Mouse (Mus musculus) intestine, embryonic 16.5 days (tissue): ENCODE data around the gene 2610044O15Rik8. TPM values are rescaled to one million over a fixed set of nuclear protein-coding genes. Genes with fewer than 3 reads are reported as not detected.
A peak's percentile ranks its signal among the peaks of the same experiment; 100 is the strongest.
"Not testable (repeated sequence)": the region's sequence is repeated elsewhere in the genome, so short reads cannot be mapped to it uniquely, and the experiment has no call there.

Experiments
- ATAC-seq: fragments of 200-750 bp; cut with Nextera tagmentation; 2 replicates; pipeline ENCODE4 v1.8.0; 2017; ENCODE audit warnings: moderate TSS enrichment, moderate library complexity
- H3K27ac ChIP-seq: fragments of 300-500 bp; sonication (generic); 2 replicates; pipeline ENCODE4 v1.5.1; 2014; ENCODE audit warnings: mild to moderate bottlenecking, low read length
- H3K27me3 ChIP-seq: fragments of 300-500 bp; sonication (generic); replicated peaks from 2 replicates; pipeline ENCODE4 v1.6.1; 2014; ENCODE audit warnings: low read length, control low read depth, mixed read lengths; ENCODE audit not compliant: control insufficient read depth, insufficient read depth
- H3K36me3 ChIP-seq: fragments of 300-500 bp; sonication (generic); 2 replicates; pipeline ENCODE4 v1.6.1; 2014; ENCODE audit warnings: low read length, control low read depth; ENCODE audit not compliant: control insufficient read depth, insufficient read depth
- H3K4me1 ChIP-seq: fragments of 300-500 bp; sonication (generic); 2 replicates; pipeline ENCODE4 v1.6.1; 2014; ENCODE audit warnings: low read length, control low read depth, mixed read lengths; ENCODE audit not compliant: control insufficient read depth, insufficient read depth
- H3K4me2 ChIP-seq: fragments of 300-500 bp; sonication (generic); 2 replicates; pipeline ENCODE4 v1.6.1; 2014; ENCODE audit warnings: low read depth, low read length, control low read depth
- H3K4me3 ChIP-seq: fragments of 300-500 bp; sonication (generic); 2 replicates; pipeline ENCODE4 v1.5.1; 2014; ENCODE audit warnings: mild to moderate bottlenecking, low read length
- H3K9ac ChIP-seq: fragments of 300-500 bp; sonication (generic); 2 replicates; pipeline ENCODE4 v1.6.1; 2014; ENCODE audit warnings: low read depth, low read length
- H3K9me3 ChIP-seq: fragments of 300-500 bp; sonication (generic); 2 replicates; pipeline ENCODE4 v1.6.1; 2016; ENCODE audit warnings: low read length, control low read depth; ENCODE audit not compliant: control insufficient read depth
- WGBS: fragments of 180-500 bp; shearing (Covaris S2); extraction: QIAGEN DNeasy Blood & Tissue Kit; methylation state at CpG from one replicate; pipeline ENCODE4 v1.1.7; 2014; 5-methylcytosine and 5-hydroxymethylcytosine counted together
- polyA plus RNA-seq: library from polyadenylated mRNA; unstranded; fragments of >200 nt; fragmentation: Nextera tagmentation; extraction: Ambion mirVana; gene quantifications from 2 replicates; pipeline ENCODE4 v1.2.1, GENCODE M21; 2015

2610044O15Rik8 gene
- 14.0 and 14.5 TPM in 2 replicates for polyA plus RNA-seq

- peak within 1 kb of the TSS; percentile 62 for H3K4me2 ChIP-seq
- H3K36me3 ChIP-seq, result no peaks in the 10 kb centered on the region
- peak within 1 kb of the TSS; percentile 70 for H3K4me3 ChIP-seq
- H3K9me3 ChIP-seq, result no peaks in the 10 kb centered on the region
- peak within 1 kb of the TSS; percentile 98 for H3K27ac ChIP-seq
- H3K4me1 ChIP-seq, result peaks cover 6% of the 10 kb centered on the region; the same call in 1 of the 2 replicates
- peak within 1 kb of the TSS; percentile 82 for H3K9ac ChIP-seq
- H3K27me3 ChIP-seq, result no peaks in the 10 kb centered on the region
- under 1% methylated on average over 18 of the region's 18 CpGs for WGBS
- ATAC-seq, result peak; percentile 100
Observed at GRCm38 (mm10) chr8:129234027-129234733, at the start of gene 2610044O15Rik8. TSS of gene 2610044O15Rik8 (minus strand) at chr8:129234406.

- Histone ChIP-seq H3K9me3 (peaks cover 20% of the 10 kb centered on the region), H3K36me3 (peaks cover 22% of the 10 kb centered on the region), H3K4me1 (no peaks in the 10 kb centered on the region), H3K4me3 (no peak overlapping the region), H3K9ac (no peak overlapping the region), H3K27ac (no peak overlapping the region), H3K4me2 (no peak overlapping the region), H3K27me3 (no peaks in the 10 kb centered on the region)
- 77% methylated on average over 1 of the region's 1 CpGs for WGBS
- no peak for ATAC-seq
Observed at GRCm38 (mm10) chr8:129265918-129266317, 31.7 kb upstream of the 2610044O15Rik8 start.

GRCm38 (mm10) chr8:129264296-129264695, 30.1 kb upstream of the 2610044O15Rik8 start:
- no peak for ATAC-seq
- H3K4me2 ChIP-seq, result peak overlapping the region; percentile 46
- H3K4me1 ChIP-seq, result no peaks in the 10 kb centered on the region
- H3K9me3 ChIP-seq, result peaks cover 17% of the 10 kb centered on the region
- 73% methylated on average over 2 of the region's 2 CpGs for WGBS
- H3K27ac ChIP-seq, result no peak overlapping the region
- H3K36me3 ChIP-seq, result peaks cover 17% of the 10 kb centered on the region
- no peaks in the 10 kb centered on the region for H3K27me3 ChIP-seq
- H3K4me3 ChIP-seq, result peak overlapping the region; percentile 62; the same call in 1 of the 2 replicates
- no peak overlapping the region for H3K9ac ChIP-seq

- H3K4me2 ChIP-seq, result peak overlapping the region; percentile 60
- H3K27me3 ChIP-seq, H3K27ac ChIP-seq, H3K4me1 ChIP-seq: not testable (repeated sequence)
- H3K9me3 ChIP-seq, result peaks cover 14% of the 10 kb centered on the region
- H3K9ac ChIP-seq, result peak overlapping the region; percentile 59
- peak overlapping the region; percentile 62 for H3K4me3 ChIP-seq
- under 1% methylated on average over 23 of the region's 24 CpGs for WGBS
- peaks cover 12% of the 10 kb centered on the region for H3K36me3 ChIP-seq
- peak; percentile 99 for ATAC-seq
Observed at GRCm38 (mm10) chr8:129263211-129263927, 29.2 kb upstream of the 2610044O15Rik8 start.

- peak overlapping the region; percentile 70 for H3K4me3 ChIP-seq
- peaks cover 6% of the 10 kb centered on the region; the same call in 1 of the 2 replicates for H3K4me1 ChIP-seq
- ATAC-seq, result no peak; the same call in 1 of the 2 replicates
- peak overlapping the region; percentile 62 for H3K4me2 ChIP-seq
- H3K9me3 ChIP-seq, result no peaks in the 10 kb centered on the region
- no peaks in the 10 kb centered on the region for H3K36me3 ChIP-seq
- under 1% methylated on average over 9 of the region's 9 CpGs for WGBS
- H3K27ac ChIP-seq, result peak overlapping the region; percentile 98
- H3K9ac ChIP-seq, result peak overlapping the region; percentile 82
- no peaks in the 10 kb centered on the region for H3K27me3 ChIP-seq
Observed at GRCm38 (mm10) chr8:129233664-129234026, 561 bp downstream of the 2610044O15Rik8 start.

Other genes with a start within 250 kb of the 2610044O15Rik8 start
- not detected in 2 replicates for gene Ccdc7a, start 168.9 kb downstream of the 2610044O15Rik8 start, polyA plus RNA-seq
- not detected in 2 replicates for gene Ccdc7b, start 167.3 kb downstream of the 2610044O15Rik8 start, polyA plus RNA-seq
- not detected in 2 replicates for gene Gm10999, start 102.7 kb downstream of the 2610044O15Rik8 start, polyA plus RNA-seq